Mouse (Mus musculus) CH12.LX (cell line): ENCODE data around the gene Tanc1. TPM values are rescaled to one million over a fixed set of nuclear protein-coding genes. Genes with fewer than 3 reads are reported as not detected.

Experiments
- DNase-seq: peaks from one replicate; pipeline ENCODE4 v3.0.0-alpha.2; 2013; ENCODE audit errors: extremely low read depth
- H3K27ac ChIP-seq: 2 replicates; pipeline ENCODE4 v1.5.1; 2012; ENCODE audit warnings: low read depth, mild to moderate bottlenecking, control low read depth, moderate library complexity; ENCODE audit not compliant: insufficient read depth
- H3K27me3 ChIP-seq: replicated peaks from 2 replicates; pipeline ENCODE3; 2012; ENCODE audit warnings: inconsistent platforms
- H3K36me3 ChIP-seq, 2 experiments: replicated peaks in 1 of 2; 2 replicates each; pipeline versions ENCODE3 to v1.6.1; 2012; ENCODE audit warnings: inconsistent platforms in 1 of 2, low read length in 1 of 2, mild to moderate bottlenecking in 1 of 2, mixed read lengths in 1 of 2, moderate library complexity in 1 of 2; ENCODE audit not compliant: control insufficient read depth in 1 of 2, insufficient read depth in 1 of 2
- H3K4me1 ChIP-seq, 2 experiments: 2 replicates each; pipeline ENCODE4 v1.6.1; 2012; ENCODE audit warnings: inconsistent platforms in 1 of 2, moderate library complexity in 1 of 2; ENCODE audit not compliant: insufficient read depth in 2 of 2, control insufficient read depth in 1 of 2
- H3K4me2 ChIP-seq: 2 replicates; pipeline ENCODE4 v1.6.1; 2012; ENCODE audit warnings: low read depth, mild to moderate bottlenecking, control low read depth; ENCODE audit not compliant: poor library complexity, insufficient read depth, severe bottlenecking
- H3K4me3 ChIP-seq, 3 experiments: fragments of 150-350 bp in 1 of 3; sonication (generic) in 1 of 3; replicated peaks in 1 of 3; 2 replicates each; pipeline versions ENCODE3 to v1.5.1; 2011 to 2012; ENCODE audit warnings: low read depth in 2 of 3, low read length in 2 of 3, mild to moderate bottlenecking in 2 of 3, moderate library complexity in 2 of 3, control low read depth in 1 of 3, improper control_type of control experiment in 1 of 3, inconsistent platforms in 1 of 3, mixed read lengths in 1 of 3; ENCODE audit not compliant: poor library complexity in 1 of 3
- H3K79me2 ChIP-seq: replicated peaks from 2 replicates; pipeline ENCODE4 v1.6.1; 2012; ENCODE audit warnings: mild to moderate bottlenecking, moderate library complexity; ENCODE audit not compliant: control insufficient read depth, poor library complexity, insufficient read depth, severe bottlenecking; ENCODE audit errors: extremely low read depth
- H3K9ac ChIP-seq: 2 replicates; pipeline ENCODE4 v1.6.1; 2012; ENCODE audit warnings: low read depth, mild to moderate bottlenecking, control low read depth, moderate library complexity; ENCODE audit not compliant: insufficient read depth
- H3K9me3 ChIP-seq: replicated peaks from 2 replicates; pipeline ENCODE3; 2012; ENCODE audit warnings: low read length, inconsistent platforms, mixed read lengths
- BHLHE40 ChIP-seq: IDR thresholded peaks from 2 replicates; pipeline ENCODE4 v1.6.1; 2011; ENCODE audit warnings: mild to moderate bottlenecking, low read depth, low read length, improper control_type of control experiment
- E2F4 ChIP-seq: IDR thresholded peaks from 2 replicates; pipeline ENCODE4 v1.6.1; 2011; ENCODE audit warnings: low read depth, low read length, improper control_type of control experiment; ENCODE audit not compliant: insufficient replicate concordance
- ELF1 ChIP-seq: IDR thresholded peaks from 2 replicates; pipeline ENCODE4 v1.6.1; 2014; ENCODE audit warnings: low read depth, mild to moderate bottlenecking, inconsistent platforms, low read length, improper control_type of control experiment
- HCFC1 ChIP-seq: IDR thresholded peaks from 2 replicates; pipeline ENCODE4 v1.6.1; 2012; ENCODE audit warnings: low read depth, mild to moderate bottlenecking, inconsistent platforms, low read length, improper control_type of control experiment
- IRF4 ChIP-seq: IDR thresholded peaks from 2 replicates; pipeline ENCODE4 v1.6.1; 2014; ENCODE audit warnings: low read depth, mild to moderate bottlenecking, inconsistent platforms, low read length, improper control_type of control experiment
- JUND ChIP-seq: conservative IDR thresholded peaks from 2 replicates; pipeline ENCODE4 v1.6.1; 2011; ENCODE audit warnings: low read depth, low read length, improper control_type of control experiment
- MAX ChIP-seq: IDR thresholded peaks from 2 replicates; pipeline ENCODE4 v1.6.1; 2011; ENCODE audit warnings: low read length, improper control_type of control experiment
- MEF2A ChIP-seq: IDR thresholded peaks from 2 replicates; pipeline ENCODE4 v1.6.1; 2014; ENCODE audit warnings: low read depth, mild to moderate bottlenecking, inconsistent platforms, low read length, improper control_type of control experiment, borderline replicate concordance
- MXI1 ChIP-seq: IDR thresholded peaks from 2 replicates; pipeline ENCODE4 v1.6.1; 2011; ENCODE audit warnings: mild to moderate bottlenecking, low read depth, low read length, improper control_type of control experiment
- MYC ChIP-seq: IDR thresholded peaks from 2 replicates; pipeline ENCODE4 v1.6.1; 2011; ENCODE audit warnings: low read depth, mild to moderate bottlenecking, improper control_type of control experiment, low read length
- POLR2A ChIP-seq: IDR thresholded peaks from 2 replicates; pipeline ENCODE4 v1.6.1; 2011; ENCODE audit warnings: low read depth, mild to moderate bottlenecking, improper control_type of control experiment, low read length
- RAD21 ChIP-seq: IDR thresholded peaks from 2 replicates; pipeline ENCODE4 v1.6.1; 2011; ENCODE audit warnings: low read depth, mild to moderate bottlenecking, low read length, improper control_type of control experiment, moderate library complexity
- TCF12 ChIP-seq: IDR thresholded peaks from 2 replicates; pipeline ENCODE4 v1.6.1; 2014; ENCODE audit warnings: low read depth, mild to moderate bottlenecking, inconsistent platforms, low read length, improper control_type of control experiment
- UBTF ChIP-seq: IDR thresholded peaks from 2 replicates; pipeline ENCODE4 v1.6.1; 2012; ENCODE audit warnings: low read depth, mild to moderate bottlenecking, inconsistent platforms, low read length, improper control_type of control experiment, moderate library complexity
- ZMIZ1 ChIP-seq: IDR thresholded peaks from 2 replicates; pipeline ENCODE4 v1.6.1; 2012; ENCODE audit warnings: low read depth, mild to moderate bottlenecking, inconsistent platforms, low read length, improper control_type of control experiment
- ZNF384 ChIP-seq: IDR thresholded peaks from 2 replicates; pipeline ENCODE4 v1.6.1; 2012; ENCODE audit warnings: low read depth, low read length, improper control_type of control experiment, inconsistent platforms
- dilution Hi-C: fragments of 300-500 bp; cut with MboI; formaldehyde crosslinking; loops from 2 replicates; pipeline ENCODE4 v1.14.3; 2020; ENCODE audit warnings: low sequenced_read_pairs; ENCODE audit not compliant: extremely low pct_unique_long_range_greater_than_20kb, extremely low pct_ligation_motif_present
- in situ Hi-C: fragments of 300-500 bp; cut with MboI; formaldehyde crosslinking; loops from 3 replicates; pipeline ENCODE4 v1.14.3; 2019; ENCODE audit warnings: low sequenced_read_pairs, low pct_ligation_motif_present, low pct_unique_long_range_greater_than_20kb, mixed read lengths
- polyA plus RNA-seq: library from polyadenylated mRNA; unstranded; fragments of >175 nt; gene quantifications from 2 replicates; pipeline ENCODE4 v1.2.1, GENCODE M21; 2012; ENCODE audit warnings: low read depth; ENCODE audit not compliant: insufficient read length
- total RNA-seq, 2 experiments: library from RNA; depleted of rRNA; stranded (reverse); fragments of 300-350 nt in 1 of 2; fragments of >200 nt in 1 of 2; gene quantifications; 2 replicates each; pipeline ENCODE4 v1.2.3; 2012 to 2014

Gene Tanc1
- total and polyA plus RNA-seq, 3 experiments: 0.08 to 0.21 (median 0.08) TPM

- H3K4me2 ChIP-seq: no peak overlapping the region
- H3K79me2 ChIP-seq: no peaks in the 10 kb centered on the region
- H3K27ac ChIP-seq: no peak overlapping the region
- no peak overlapping the region for H3K4me3 ChIP-seq
- in situ Hi-C loops: no loop called here
- no peak for TF ChIP-seq ELF1
- no peak for TF ChIP-seq JUND
- TF ChIP-seq E2F4: no peak
- no peak for TF ChIP-seq ZNF384
- no peak for TF ChIP-seq POLR2A
- TF ChIP-seq UBTF: no peak
- no peak for TF ChIP-seq MXI1
- no peak for TF ChIP-seq RAD21
- TF ChIP-seq ZMIZ1: no peak
- no peak for TF ChIP-seq BHLHE40
- no peak for TF ChIP-seq MEF2A
- TF ChIP-seq IRF4: no peak
- no peak for TF ChIP-seq MYC
- no peak for TF ChIP-seq MAX
- dilution Hi-C loops: no loop called here
- no peaks in the 10 kb centered on the region for H3K27me3 ChIP-seq
- H3K9ac ChIP-seq: no peak overlapping the region
- no peaks in the 10 kb centered on the region for H3K36me3 ChIP-seq
- DNase-seq: no peak
- no peaks in the 10 kb centered on the region for H3K9me3 ChIP-seq
- H3K4me1 ChIP-seq: no peaks in the 10 kb centered on the region
Measured at GRCm38 (mm10) chr2:59693473-59693872, 81.6 kb downstream of the Tanc1 start.

DNA sequence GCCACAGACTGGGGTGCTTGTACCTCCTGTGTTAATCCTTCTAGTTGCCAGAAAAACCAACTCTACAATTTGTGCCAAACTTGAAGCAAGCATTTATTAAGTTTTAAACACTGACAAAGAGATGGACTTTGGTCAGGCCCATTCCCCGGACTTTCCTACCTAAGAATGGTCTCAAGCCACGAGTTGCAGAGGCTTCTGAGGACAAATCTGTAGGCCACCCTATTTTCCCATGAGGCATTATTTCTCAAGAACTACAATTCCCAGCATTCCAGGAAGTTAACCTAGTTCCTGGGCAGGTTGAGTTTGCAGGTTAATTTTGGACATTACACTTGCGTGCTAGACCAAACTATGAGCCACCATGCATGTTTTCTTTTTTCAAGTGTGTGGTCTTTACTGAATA, 85.3 kb downstream of the Tanc1 start:
- dilution Hi-C loops: no loop called here
- no peaks in the 10 kb centered on the region for H3K36me3 ChIP-seq
- H3K79me2 ChIP-seq: no peaks in the 10 kb centered on the region
- no peaks in the 10 kb centered on the region for H3K9me3 ChIP-seq
- TF ChIP-seq TCF12: no peak
- TF ChIP-seq HCFC1: peak; percentile 49
- TF ChIP-seq, all 38 proteins: peak for 1
- no peak overlapping the region for H3K4me2 ChIP-seq
- DNase-seq: no peak
- in situ Hi-C loops: no loop called here
- no peaks in the 10 kb centered on the region for H3K4me1 ChIP-seq
- no peaks in the 10 kb centered on the region for H3K27me3 ChIP-seq
- H3K9ac ChIP-seq: no peak overlapping the region
- no peak overlapping the region for H3K4me3 ChIP-seq
- H3K27ac ChIP-seq: no peak overlapping the region
